10 mouse cellular contexts compared by ENCODE assay signal in genomic region chr12:81927643-81928381, GRCm38 (mm10).
DNase-seq lines count a peak whose midpoint lies in the region; ATAC-seq lines count a peak whose summit lies in the region.
"Had no signal": no experiment of that assay in that cellular context is flagged by ENCODE, and none has a peak within 500 bp of the region (broad histone marks: within the 10 kb centered on the region; RNA-seq: fewer than 3 reads in every experiment).

No protein-coding gene starts in this region.

- no peaks in the 10 kb centered on the region for H3K9me3 ChIP-seq in kidney, embryonic 15.5 days (replicated peaks)
- no peaks in the 10 kb centered on the region for H3K9me3 ChIP-seq in limb, embryonic 10.5 days (replicated peaks)
- H3K9me3 ChIP-seq: embryonic facial prominence, embryonic 15.5 days had no signal

- no peak for ATAC-seq in kidney, embryonic 15.5 days (replicated peaks; ENCODE audit: low FRiP score)
- peak; percentile 67 to 74 for ATAC-seq in hematopoietic stem cell, adult 5-6 weeks (replicated peaks in 1 of 2; ENCODE audit: insufficient read depth in 1 of 2, low FRiP score in 2 of 2, low TSS enrichment in 1 of 2, low read depth in 1 of 2, poor library complexity in 2 of 2, severe bottlenecking in 2 of 2)
- ATAC-seq in activated CD4-positive, CD25-positive, alpha-beta regulatory T cell, adult 4 months = no peak

- DNase-seq in kidney, adult 18-20 months = peak; percentile 62
- peak; percentile 28 for DNase-seq in ZHBTc4 (ENCODE audit: low read depth, low spot score)
- DNase-seq in limb, embryonic 10.5 days (ENCODE audit: low spot score) = no peak
- no peak for DNase-seq in gastrocnemius, adult 8-10 months (ENCODE audit: low spot score in 2 of 2)
- DNase-seq: layer of hippocampus, postnatal 36 days had no signal

- H3K27me3 ChIP-seq in kidney, embryonic 15.5 days = no peaks in the 10 kb centered on the region
- no peaks in the 10 kb centered on the region for H3K27me3 ChIP-seq in limb, embryonic 10.5 days (ENCODE audit: low read depth, poor library complexity, severe bottlenecking)
- H3K27me3 ChIP-seq: embryonic facial prominence, embryonic 15.5 days had no signal

- peaks cover 17% of the 10 kb centered on the region; the same call in 1 of the 2 replicates for H3K4me1 ChIP-seq in kidney, embryonic 15.5 days
- peaks cover 13% of the 10 kb centered on the region; the same call in 1 of the 2 replicates for H3K4me1 ChIP-seq in limb, embryonic 10.5 days

- 78% methylated on average over 19 of the region's 19 CpGs for WGBS in kidney, embryonic 15.5 days
- WGBS in macrophage (ENCODE audit: missing documents) = 36% methylated on average over 19 of the region's 19 CpGs
- WGBS in limb, embryonic 10.5 days = 85% methylated on average over 19 of the region's 19 CpGs

- no peak overlapping the region for H3K27ac ChIP-seq in kidney, embryonic 15.5 days
- peak overlapping the region; percentile 57 for H3K27ac ChIP-seq in macrophage
- H3K27ac ChIP-seq in limb, embryonic 10.5 days = no peak overlapping the region
- H3K27ac ChIP-seq: embryonic facial prominence, embryonic 15.5 days had no signal

- H3K4me3 ChIP-seq in kidney, embryonic 15.5 days (replicated peaks) = no peak overlapping the region
- H3K4me3 ChIP-seq in macrophage (ENCODE audit: inconsistent target) = no peak overlapping the region; the same call in 1 of the 2 replicates
- H3K4me3 ChIP-seq in limb, embryonic 10.5 days = no peak overlapping the region
- H3K4me3 ChIP-seq: embryonic facial prominence, embryonic 15.5 days had no signal

- H3K4me2 ChIP-seq in kidney, embryonic 15.5 days = no peak overlapping the region
- H3K4me2 ChIP-seq: embryonic facial prominence, embryonic 15.5 days had no signal

- no peak overlapping the region for H3K9ac ChIP-seq in kidney, embryonic 15.5 days
- H3K9ac ChIP-seq: embryonic facial prominence, embryonic 15.5 days had no signal

- H3K36me3 ChIP-seq in kidney, embryonic 15.5 days = no peaks in the 10 kb centered on the region
- H3K36me3 ChIP-seq in macrophage (ENCODE audit: inconsistent target) = no peaks in the 10 kb centered on the region
- H3K36me3 ChIP-seq in limb, embryonic 10.5 days = 0 out of 2 replicates have a peak, but pooled peaks cover 2% of the 10 kb centered on the region

- H3K79me2 ChIP-seq in macrophage (ENCODE audit: inconsistent target) = peaks cover 47% of the 10 kb centered on the region; the same call in 1 of the 2 replicates

Comparison
In these comparisons a context has a peak if more than half of its experiments do, and no peak if none do; other contexts are left out.
1. DNase-seq: peak in kidney, adult 18-20 months (single experiment) and ZHBTc4 (single experiment); none in limb, embryonic 10.5 days (single experiment) and gastrocnemius, adult 8-10 months (0 of 2).
2. ATAC-seq: peak in hematopoietic stem cell, adult 5-6 weeks (2 of 2); none in kidney, embryonic 15.5 days (single experiment) and activated CD4-positive, CD25-positive, alpha-beta regulatory T cell, adult 4 months (single experiment).